Mouse (Mus musculus): ENCODE measurements around the gene Bicra.

GRCm38 (mm10) chr7:16047338-16048146 lies at the start of gene Bicra:
- TF ChIP-seq EP300 (IDR thresholded peaks at IDR 0.05) (no peak), CTCF (IDR thresholded peaks at IDR 0.05) (0 out of 2 replicates have a peak, but pooled peaks have one; percentile 1)
